Mouse (Mus musculus) T-helper 1 cell (primary cell): ENCODE data around the gene Wscd1.

ENCODE experiments used
- in situ Hi-C: fragments of 300-600 bp; cut with MboI, MseI; formaldehyde crosslinking; loops from one replicate; pipeline ENCODE4 v1.15.1; 2025; ENCODE audit warnings: high pct_unique_total_duplicates

Wscd1 gene

DNA sequence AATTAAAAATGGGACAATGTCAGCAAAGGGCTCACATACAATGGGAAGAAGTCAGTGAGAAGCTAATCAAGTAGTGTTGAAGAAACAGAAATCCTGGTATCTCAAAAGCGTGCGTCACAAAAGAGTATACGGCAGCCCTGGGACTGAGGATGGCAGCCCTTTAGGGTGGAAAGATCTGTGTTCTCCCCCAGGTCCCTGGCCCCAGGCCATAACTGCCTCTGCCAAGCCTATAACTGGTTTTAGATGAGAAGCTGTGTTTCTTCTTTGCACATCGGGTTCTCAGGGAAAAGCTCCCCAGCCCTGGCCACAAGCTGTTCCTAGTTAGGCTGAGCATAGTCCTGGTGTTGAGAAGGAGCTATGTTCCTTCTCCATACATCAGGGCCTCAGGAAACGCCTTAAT, 72.3 kb downstream of the Wscd1 start:
- in situ Hi-C loops, result no loop called here

DNA sequence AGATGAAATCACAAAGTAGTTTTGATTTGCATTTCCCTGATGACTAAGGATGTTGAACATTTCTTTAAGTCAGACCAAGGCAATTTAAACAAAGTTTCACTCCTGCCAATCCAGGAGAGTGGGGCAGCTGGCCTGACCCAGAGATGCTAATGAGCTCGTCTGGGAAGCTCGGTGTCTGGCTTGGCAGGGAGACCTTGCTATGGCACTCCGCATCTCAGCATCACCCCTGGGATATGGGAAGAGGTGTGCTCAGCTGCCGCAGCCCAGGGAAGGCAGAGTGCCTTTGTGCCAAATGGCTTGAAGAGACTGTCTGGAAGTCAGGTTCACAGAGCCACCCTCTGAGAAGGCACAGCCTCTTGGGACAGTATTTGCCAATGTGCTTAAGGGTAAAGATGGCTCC, 75.3 kb downstream of the Wscd1 start:
- in situ Hi-C loops, result no loop called here
